8 mouse cellular contexts compared by ENCODE assay signal in the genomic region with DNA sequence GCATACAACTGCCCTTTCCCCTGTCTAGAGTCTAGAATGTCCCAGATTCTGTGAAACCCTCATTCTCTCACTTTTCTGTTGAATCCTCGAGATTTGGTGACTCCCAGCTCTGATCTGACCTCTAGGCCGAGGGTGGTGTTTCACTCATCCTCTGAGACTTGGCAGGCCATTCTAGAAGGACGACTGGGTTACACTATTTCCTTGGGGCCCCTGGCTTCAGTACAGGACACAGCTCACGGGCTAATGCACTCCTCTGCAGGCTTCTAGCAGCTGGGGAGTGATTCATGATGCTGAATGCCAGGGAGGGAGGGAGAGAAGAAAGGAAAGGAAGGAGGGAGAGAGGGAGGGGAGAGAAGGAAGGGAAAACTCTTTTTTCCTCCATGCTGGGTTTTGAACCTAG. TPM values are rescaled to one million over a fixed set of nuclear protein-coding genes. Genes with fewer than 3 reads are reported as not detected.
DNase-seq lines count a peak whose midpoint lies in the region; ATAC-seq lines count a peak whose summit lies in the region.

No protein-coding gene starts in this region.

- peak; percentile 53; the same call in 1 of the 2 replicates for ATAC-seq in kidney, embryonic 14.5 days (ENCODE audit: low FRiP score, low TSS enrichment)
- ATAC-seq in lung, embryonic 16.5 days (ENCODE audit: low read depth): peak; percentile 69

- no peak for DNase-seq in kidney, adult 11 months
- DNase-seq in adrenal gland, postnatal 10 days: peak; percentile 66
- peak; percentile 46 for DNase-seq in heart, adult 8-10 months (ENCODE audit: low spot score)
- no peak for DNase-seq in left cerebral cortex, postnatal 14 days (ENCODE audit: low spot score in 2 of 2)
- DNase-seq in layer of hippocampus, postnatal 10 days (ENCODE audit: low spot score in 2 of 2): no peak
- no peak for DNase-seq in thymus, postnatal 25 days

- H3K4me2 ChIP-seq in kidney, embryonic 14.5 days (replicated peaks; ENCODE audit: low read depth, low read length): no peak overlapping the region
- H3K4me2 ChIP-seq in lung, embryonic 16.5 days (ENCODE audit: low read depth, low read length): peak overlapping the region; percentile 26; the same call in 1 of the 2 replicates

- WGBS in kidney, embryonic 14.5 days: 5% methylated on average over 4 of the region's 4 CpGs
- 20% methylated on average over 4 of the region's 4 CpGs for WGBS in lung, embryonic 16.5 days

- peaks cover 24% of the 10 kb centered on the region for H3K4me1 ChIP-seq in kidney, embryonic 14.5 days (ENCODE audit: control insufficient read depth, insufficient read depth, low read length)
- peaks cover 22% of the 10 kb centered on the region for H3K4me1 ChIP-seq in lung, embryonic 16.5 days (replicated peaks; ENCODE audit: control insufficient read depth, insufficient read depth, low read length)

- intact Hi-C loops in left cerebral cortex, postnatal 14 days (cut with DNase I): no loop called here

- no peaks in the 10 kb centered on the region for H3K9me3 ChIP-seq in kidney, embryonic 14.5 days (ENCODE audit: control insufficient read depth, low read length)
- H3K9me3 ChIP-seq in lung, embryonic 16.5 days (ENCODE audit: control insufficient read depth, low read length): no peaks in the 10 kb centered on the region

- no peak overlapping the region for H3K9ac ChIP-seq in kidney, embryonic 14.5 days (ENCODE audit: low read depth, low read length)
- peak overlapping the region; percentile 27 for H3K9ac ChIP-seq in lung, embryonic 16.5 days (ENCODE audit: low read length)

- H3K27ac ChIP-seq in kidney, embryonic 14.5 days (ENCODE audit: low read depth, low read length): peak overlapping the region; percentile 86
- peak overlapping the region; percentile 97 for H3K27ac ChIP-seq in lung, embryonic 16.5 days (ENCODE audit: low read length)

- H3K36me3 ChIP-seq in kidney, embryonic 14.5 days (ENCODE audit: control insufficient read depth, insufficient read depth, low read length): no peaks in the 10 kb centered on the region
- H3K36me3 ChIP-seq in lung, embryonic 16.5 days (ENCODE audit: control insufficient read depth, insufficient read depth, low read length): no peaks in the 10 kb centered on the region

- H3K27me3 ChIP-seq in kidney, embryonic 14.5 days (ENCODE audit: control insufficient read depth, insufficient read depth, low read length): no peaks in the 10 kb centered on the region
- no peaks in the 10 kb centered on the region for H3K27me3 ChIP-seq in lung, embryonic 16.5 days (ENCODE audit: control insufficient read depth, insufficient read depth, low read depth, low read length)

- no peak overlapping the region for H3K4me3 ChIP-seq in kidney, embryonic 14.5 days (ENCODE audit: low read length)
- H3K4me3 ChIP-seq in lung, embryonic 16.5 days (ENCODE audit: low read length): no peak overlapping the region

RNA-seq across cellular contexts. Expression of gene Tex44, which starts 22.1 kb away (rescaled TPM):
- not detected in 2 replicates for polyA plus RNA-seq in kidney, embryonic 14.5 days (2014; fragmentation: Nextera tagmentation; extraction: Ambion mirVana)
- total RNA-seq in adrenal gland, postnatal 10 days (2021): not detected
- total RNA-seq in heart, adult 8-10 months (2022): not detected
- not detected in 2 replicates for polyA plus RNA-seq in lung, embryonic 16.5 days (2015; fragmentation: Nextera tagmentation; extraction: Ambion mirVana)
- not detected for total RNA-seq in left cerebral cortex, postnatal 14 days (2021)
- not detected for total RNA-seq in layer of hippocampus, postnatal 10 days (2021)

RNA-seq across cellular contexts. Expression of gene Nmur1, which starts 22.2 kb away (rescaled TPM):
- polyA plus RNA-seq in kidney, embryonic 14.5 days (2014; fragmentation: Nextera tagmentation; extraction: Ambion mirVana): not detected in 2 replicates
- total RNA-seq in adrenal gland, postnatal 10 days (2021): not detected
- not detected for total RNA-seq in heart, adult 8-10 months (2022)
- 0.49 and 0.63 TPM in 2 replicates for polyA plus RNA-seq in lung, embryonic 16.5 days (2015; fragmentation: Nextera tagmentation; extraction: Ambion mirVana)
- total RNA-seq in left cerebral cortex, postnatal 14 days (2021): under 1 TPM; 0.25 to 0.53 TPM
- total RNA-seq in layer of hippocampus, postnatal 10 days (2021): not detected

Comparison
In these comparisons a context has a peak if more than half of its experiments do, and no peak if none do; other contexts are left out.
1. DNase-seq: peak in adrenal gland, postnatal 10 days (single experiment) and heart, adult 8-10 months (single experiment); none in kidney, adult 11 months (single experiment), left cerebral cortex, postnatal 14 days (0 of 2), layer of hippocampus, postnatal 10 days (0 of 2) and thymus, postnatal 25 days (single experiment).